Mouse (Mus musculus) kidney, postnatal 0 days (tissue): ENCODE measurements at regions not wholly inside any gene's neighbourhood (a gene's known extent, or its start where the extent isn't known, plus 50 kb on each side); places are given as distances from the start of the nearest gene placed in this dataset.
A peak's percentile ranks its signal among the peaks of the same experiment; 100 is the strongest.

Experiments used
- ATAC-seq: fragments of 200-750 bp; cut with Nextera tagmentation; replicated peaks from 2 replicates; pipeline ENCODE4 v1.8.0; 2017; ENCODE audit warnings: low read depth, moderate number of reproducible peaks, moderate TSS enrichment, moderate library complexity; ENCODE audit not compliant: low FRiP score
- DNase-seq: peaks from one replicate; pipeline ENCODE4 v3.0.0-alpha.2; 2016; ENCODE audit warnings: low spot score
- H3K27ac ChIP-seq: fragments of 300-500 bp; sonication (generic); 2 replicates; pipeline ENCODE4 v1.5.1; 2014; ENCODE audit warnings: mild to moderate bottlenecking
- H3K27me3 ChIP-seq: fragments of 300-500 bp; sonication (generic); 2 replicates; pipeline ENCODE4 v1.6.1; 2014; ENCODE audit warnings: low read length, mixed read lengths; ENCODE audit not compliant: insufficient read depth
- H3K36me3 ChIP-seq: fragments of 300-500 bp; sonication (generic); 2 replicates; pipeline ENCODE4 v1.6.1; 2014; ENCODE audit warnings: low read length, mixed read lengths; ENCODE audit not compliant: insufficient read depth
- H3K4me1 ChIP-seq: fragments of 300-500 bp; sonication (generic); replicated peaks from 2 replicates; pipeline ENCODE4 v1.6.1; 2014; ENCODE audit warnings: antibody characterized with exemption, low read length, mixed read lengths; ENCODE audit not compliant: insufficient read depth
- H3K4me2 ChIP-seq: fragments of 300-500 bp; sonication (generic); 2 replicates; pipeline ENCODE4 v1.6.1; 2014; ENCODE audit warnings: mild to moderate bottlenecking, low read length, moderate library complexity, mixed read lengths
- H3K4me3 ChIP-seq: fragments of 300-500 bp; sonication (generic); replicated peaks from 2 replicates; pipeline ENCODE4 v1.5.1; 2014; ENCODE audit warnings: low read depth, low read length
- H3K9ac ChIP-seq: fragments of 300-500 bp; sonication (generic); 2 replicates; pipeline ENCODE4 v1.6.1; 2014; ENCODE audit warnings: low read depth, low read length
- H3K9me3 ChIP-seq: fragments of 300-500 bp; sonication (generic); replicated peaks from 2 replicates; pipeline ENCODE4 v1.6.1; 2016; ENCODE audit warnings: low read length, inconsistent platforms, mixed read lengths
- CTCF ChIP-seq: IDR thresholded peaks from 2 replicates; pipeline ENCODE4 v1.5.1; 2016; ENCODE audit warnings: antibody characterized with exemption, low read depth, mild to moderate bottlenecking, moderate library complexity
- WGBS: fragments of 180-500 bp; shearing (Covaris S2); extraction: QIAGEN DNeasy Blood & Tissue Kit; methylation state at CpG from one replicate; pipeline ENCODE4 v1.1.7; 2014; 5-methylcytosine and 5-hydroxymethylcytosine counted together

DNA sequence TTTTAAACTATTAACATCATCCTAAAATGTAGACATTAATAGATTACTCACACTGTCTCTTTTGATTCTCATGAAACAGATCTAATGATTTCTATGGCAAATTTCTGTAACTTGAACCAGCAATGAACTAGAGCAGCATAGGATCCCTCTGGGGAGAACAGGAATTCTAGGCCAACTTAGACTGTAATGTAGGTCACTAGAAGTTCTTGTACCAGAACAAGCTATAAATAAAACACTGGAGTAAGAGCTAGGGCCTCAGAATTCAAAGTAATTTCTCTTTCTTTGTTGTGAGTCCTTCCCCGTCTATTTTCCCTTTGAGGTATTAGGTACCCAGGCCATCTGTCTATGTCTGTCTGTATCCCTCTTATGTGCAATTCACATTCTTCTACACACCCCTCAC is 301.5 kb downstream of the Gria2 start:
- Histone ChIP-seq H3K9me3 (no peaks in the 10 kb centered on the region), H3K27ac (no peak overlapping the region), H3K27me3 (no peaks in the 10 kb centered on the region), H3K36me3 (no peaks in the 10 kb centered on the region), H3K4me2 (no peak overlapping the region), H3K4me1 (no peaks in the 10 kb centered on the region), H3K4me3 (no peak overlapping the region), H3K9ac (no peak overlapping the region)
- DNase-seq = peak; percentile 58
- ATAC-seq = no peak
- TF ChIP-seq CTCF = no peak
- WGBS = 56% methylated on average over 1 of the region's 1 CpGs

DNA sequence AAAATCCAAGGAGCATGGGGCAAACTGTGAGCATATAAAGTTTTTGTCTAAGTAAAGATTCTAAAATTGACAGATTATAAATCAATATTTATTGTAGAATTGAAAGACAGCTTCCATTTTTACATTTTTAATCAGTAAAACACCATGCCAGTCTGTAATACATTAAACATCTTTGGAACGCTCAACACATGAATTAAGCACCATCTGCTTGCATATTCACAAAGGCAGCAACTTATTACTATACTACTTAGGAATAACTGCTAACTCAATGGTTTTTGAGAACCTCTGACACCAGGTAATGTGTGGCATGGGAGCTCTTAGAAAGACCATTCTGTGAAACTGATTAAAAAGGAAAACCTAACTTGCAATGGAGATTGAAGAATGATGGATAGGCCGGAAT is 306.1 kb downstream of the Gria2 start:
- H3K9ac ChIP-seq = no peak overlapping the region
- ATAC-seq (no peak), DNase-seq (no peak)
- H3K27ac ChIP-seq = no peak overlapping the region
- H3K9me3 ChIP-seq = no peaks in the 10 kb centered on the region
- no peak for TF ChIP-seq CTCF
- no peaks in the 10 kb centered on the region for H3K4me1 ChIP-seq
- H3K4me3 ChIP-seq = no peak overlapping the region
- no peaks in the 10 kb centered on the region for H3K27me3 ChIP-seq
- no peak overlapping the region for H3K4me2 ChIP-seq
- 92% methylated on average over 2 of the region's 2 CpGs for WGBS
- H3K36me3 ChIP-seq = no peaks in the 10 kb centered on the region

DNA sequence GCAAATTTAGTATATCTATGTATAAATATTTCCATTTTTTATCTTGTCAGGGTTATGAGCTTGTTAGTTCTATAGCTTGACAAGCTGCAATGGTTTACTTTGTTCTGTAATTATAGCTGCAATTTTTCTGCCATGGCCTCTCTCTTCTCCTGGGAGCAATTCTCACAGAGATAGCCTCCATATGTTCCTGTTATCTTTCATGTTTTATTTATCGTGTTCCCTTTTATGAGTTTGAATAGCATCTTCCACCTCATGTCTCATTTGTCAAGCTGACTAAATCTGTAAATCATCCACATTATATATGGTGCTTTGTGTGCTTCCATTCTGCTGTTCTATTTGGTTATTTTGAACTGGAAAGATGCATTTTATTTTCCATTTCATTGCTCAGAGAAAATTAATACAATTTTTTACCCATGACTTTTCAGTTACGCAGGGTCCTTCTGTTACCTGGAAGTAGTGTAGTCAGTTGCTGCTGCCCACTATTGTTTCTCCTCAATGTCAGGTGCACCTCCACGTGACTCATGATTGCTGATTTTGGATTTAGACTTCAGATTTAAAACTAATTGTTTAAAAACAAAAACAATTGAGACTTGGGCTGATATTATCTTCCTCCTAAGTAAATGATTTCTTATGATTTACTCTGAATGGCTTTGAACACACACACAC is 318.3 kb downstream of the Gria2 start:
- 67% methylated on average over 3 of the region's 3 CpGs for WGBS
- H3K36me3 ChIP-seq = no peaks in the 10 kb centered on the region
- no peak overlapping the region for H3K9ac ChIP-seq
- H3K4me2 ChIP-seq = no peak overlapping the region
- H3K9me3 ChIP-seq = no peaks in the 10 kb centered on the region
- no peak for ATAC-seq
- H3K27ac ChIP-seq = no peak overlapping the region
- DNase-seq = peak; percentile 6
- H3K27me3 ChIP-seq = no peaks in the 10 kb centered on the region
- H3K4me1 ChIP-seq = no peaks in the 10 kb centered on the region
- TF ChIP-seq CTCF = no peak
- no peak overlapping the region for H3K4me3 ChIP-seq

DNA sequence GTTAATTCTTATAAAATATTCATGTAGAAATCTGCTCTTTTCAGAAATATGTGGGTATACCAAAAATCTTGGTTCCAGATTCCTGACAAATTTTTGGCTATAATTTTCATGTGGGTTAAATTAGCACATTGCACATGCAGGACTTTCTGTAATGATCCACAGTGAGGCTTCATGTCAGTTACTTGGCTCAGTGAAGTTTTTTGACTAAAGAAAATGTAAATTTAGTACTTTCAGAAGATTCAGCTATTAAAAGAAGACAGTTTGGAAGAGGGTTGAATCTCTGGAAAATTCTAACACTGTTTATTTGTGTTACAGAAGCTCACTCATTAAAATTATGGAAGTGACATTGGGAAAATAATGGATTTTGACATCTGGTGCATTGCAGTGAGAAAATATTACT is 324.0 kb downstream of the Gria2 start:
- Histone ChIP-seq H3K4me2 (no peak overlapping the region), H3K27ac (no peak overlapping the region), H3K9ac (no peak overlapping the region), H3K36me3 (no peaks in the 10 kb centered on the region), H3K27me3 (no peaks in the 10 kb centered on the region), H3K9me3 (no peaks in the 10 kb centered on the region), H3K4me1 (no peaks in the 10 kb centered on the region), H3K4me3 (no peak overlapping the region)
- DNase-seq = peak; percentile 16
- no peak for TF ChIP-seq CTCF
- ATAC-seq = no peak

DNA sequence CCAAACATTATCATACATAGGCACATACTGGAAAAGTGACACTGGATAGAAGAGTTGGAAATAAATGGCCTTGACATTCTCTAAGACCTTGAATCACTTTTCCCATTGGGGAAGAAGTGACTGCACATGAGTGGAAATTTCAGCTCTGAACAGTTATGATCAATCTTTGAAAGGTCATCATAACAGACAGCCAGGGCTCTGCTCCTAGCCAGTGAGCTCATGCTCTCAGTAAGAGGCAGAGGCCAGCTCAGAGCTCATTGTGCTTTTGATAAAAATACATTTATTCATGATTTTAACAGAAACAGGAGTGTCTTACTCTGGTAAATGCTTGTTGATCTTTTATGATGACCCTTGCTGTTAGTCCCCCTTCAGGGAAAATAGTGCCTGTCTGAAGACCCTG is 328.9 kb downstream of the Gria2 start:
- H3K4me2 ChIP-seq = no peak overlapping the region
- no peak for TF ChIP-seq CTCF
- no peak overlapping the region for H3K4me3 ChIP-seq
- DNase-seq (no peak), ATAC-seq (no peak)
- no peaks in the 10 kb centered on the region for H3K4me1 ChIP-seq
- H3K9ac ChIP-seq = no peak overlapping the region
- no peaks in the 10 kb centered on the region for H3K36me3 ChIP-seq
- H3K27me3 ChIP-seq = no peaks in the 10 kb centered on the region
- H3K9me3 ChIP-seq = no peaks in the 10 kb centered on the region
- no peak overlapping the region for H3K27ac ChIP-seq
